Mouse (Mus musculus): ENCODE measurements around the gene C1qc. TPM values are rescaled to one million over a fixed set of nuclear protein-coding genes. Genes with fewer than 3 reads are reported as not detected.

Gene C1qc
- polyA plus RNA-seq, 1 experiment, result 51.9 TPM

- Histone ChIP-seq H3K4me1 (ENCODE audit: control insufficient read depth, insufficient read depth, low read length) (no peaks in the 10 kb centered on the region), H3K27me3 (replicated peaks; ENCODE audit: control insufficient read depth, insufficient read depth, low read length) (no peaks in the 10 kb centered on the region), H3K27ac (ENCODE audit: insufficient read depth, low read depth, low read length) (no peak overlapping the region), H3K36me3 (ENCODE audit: control insufficient read depth, insufficient read depth, low read length) (no peaks in the 10 kb centered on the region), H3K4me3 (ENCODE audit: insufficient read depth, low read depth, low read length) (no peak overlapping the region)
- 3% methylated on average over 6 of the region's 6 CpGs for WGBS
- peak; percentile 68 for DNase-seq
- no peak for TF ChIP-seq POLR2A (IDR thresholded peaks at IDR 0.05; ENCODE audit: low read depth, low read length)
- TF ChIP-seq CTCF (conservative IDR thresholded peaks at IDR 0.05; ENCODE audit: insufficient read depth, insufficient read length, low read depth, low read length), result no peak; the same call in 1 of the 2 replicates
Observed at GRCm38 (mm10) chr4:136924529-136924928, 31.7 kb upstream of the C1qc start.

DNA sequence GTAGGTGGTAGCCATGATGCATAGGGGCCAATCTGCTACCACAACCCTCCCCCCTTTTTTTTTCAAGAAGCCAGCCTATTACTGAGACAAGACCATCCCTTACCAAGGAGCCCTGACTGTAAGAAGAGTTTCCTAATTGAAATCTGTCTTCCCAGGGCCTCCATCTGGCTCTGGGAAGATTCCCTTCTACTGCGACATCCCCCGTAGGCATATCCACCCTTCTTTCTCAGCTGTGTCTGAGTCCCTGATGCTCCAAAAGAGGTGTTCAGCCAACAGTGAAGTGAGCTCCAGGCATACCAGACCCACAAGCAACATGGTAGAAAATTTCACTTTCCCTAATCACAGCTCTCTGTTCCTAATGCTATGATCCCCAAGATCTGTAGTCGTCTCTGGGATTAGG, 26.7 kb upstream of the C1qc start:
- 82% methylated on average over 3 of the region's 3 CpGs for WGBS
- Histone ChIP-seq H3K4me3 (ENCODE audit: insufficient read depth, low read depth, low read length) (no peak overlapping the region), H3K4me1 (ENCODE audit: control insufficient read depth, insufficient read depth, low read length) (no peaks in the 10 kb centered on the region), H3K36me3 (ENCODE audit: control insufficient read depth, insufficient read depth, low read length) (no peaks in the 10 kb centered on the region), H3K27ac (ENCODE audit: insufficient read depth, low read depth, low read length) (no peak overlapping the region), H3K27me3 (replicated peaks; ENCODE audit: control insufficient read depth, insufficient read depth, low read length) (no peaks in the 10 kb centered on the region)
- TF ChIP-seq CTCF (conservative IDR thresholded peaks at IDR 0.05; ENCODE audit: insufficient read depth, insufficient read length, low read depth, low read length), result no peak
- TF ChIP-seq POLR2A (IDR thresholded peaks at IDR 0.05; ENCODE audit: low read depth, low read length), result no peak
- no peak for DNase-seq

- Histone ChIP-seq H3K27ac (ENCODE audit: insufficient read depth, low read depth, low read length) (no peak overlapping the region), H3K36me3 (ENCODE audit: control insufficient read depth, insufficient read depth, low read length) (no peaks in the 10 kb centered on the region), H3K27me3 (replicated peaks; ENCODE audit: control insufficient read depth, insufficient read depth, low read length) (no peaks in the 10 kb centered on the region), H3K4me1 (ENCODE audit: control insufficient read depth, insufficient read depth, low read length) (no peaks in the 10 kb centered on the region), H3K4me3 (ENCODE audit: insufficient read depth, low read depth, low read length) (no peak overlapping the region)
- no peak for DNase-seq
- 86% methylated on average over 8 of the region's 8 CpGs for WGBS
- TF ChIP-seq POLR2A (IDR thresholded peaks at IDR 0.05; ENCODE audit: low read depth, low read length) (no peak), CTCF (conservative IDR thresholded peaks at IDR 0.05; ENCODE audit: insufficient read depth, insufficient read length, low read depth, low read length) (no peak)
Observed at GRCm38 (mm10) chr4:136918834-136919233, 26.0 kb upstream of the C1qc start.

DNA sequence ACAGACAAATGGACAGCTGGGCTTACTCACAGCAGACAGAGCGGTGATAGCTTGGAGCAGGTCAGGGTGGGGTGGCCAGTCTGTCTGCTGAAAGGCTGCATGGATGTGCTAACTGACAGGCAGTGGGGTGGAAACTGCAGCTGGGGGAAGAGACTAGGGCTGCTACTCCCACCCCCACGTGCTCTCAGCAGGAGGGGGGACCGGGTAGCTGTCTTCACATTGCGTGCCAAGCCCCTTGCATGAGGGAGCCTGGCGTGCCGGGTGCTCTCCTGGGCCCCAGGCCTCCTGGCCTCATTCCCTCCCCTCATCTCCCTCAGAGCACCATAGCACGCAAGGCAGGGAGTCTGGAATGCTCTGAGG, 24.3 kb upstream of the C1qc start:
- WGBS, result 18% methylated on average over 7 of the region's 7 CpGs
- no peaks in the 10 kb centered on the region for H3K27me3 ChIP-seq (replicated peaks; ENCODE audit: control insufficient read depth, insufficient read depth, low read length)
- H3K36me3 ChIP-seq (ENCODE audit: control insufficient read depth, insufficient read depth, low read length), result no peaks in the 10 kb centered on the region
- no peak overlapping the region for H3K4me3 ChIP-seq (ENCODE audit: insufficient read depth, low read depth, low read length)
- H3K4me1 ChIP-seq (ENCODE audit: control insufficient read depth, insufficient read depth, low read length), result no peaks in the 10 kb centered on the region
- no peak overlapping the region for H3K27ac ChIP-seq (ENCODE audit: insufficient read depth, low read depth, low read length)
- no peak for TF ChIP-seq POLR2A (IDR thresholded peaks at IDR 0.05; ENCODE audit: low read depth, low read length)
- no peak for TF ChIP-seq CTCF (conservative IDR thresholded peaks at IDR 0.05; ENCODE audit: insufficient read depth, insufficient read length, low read depth, low read length)
- no peak for DNase-seq

DNA sequence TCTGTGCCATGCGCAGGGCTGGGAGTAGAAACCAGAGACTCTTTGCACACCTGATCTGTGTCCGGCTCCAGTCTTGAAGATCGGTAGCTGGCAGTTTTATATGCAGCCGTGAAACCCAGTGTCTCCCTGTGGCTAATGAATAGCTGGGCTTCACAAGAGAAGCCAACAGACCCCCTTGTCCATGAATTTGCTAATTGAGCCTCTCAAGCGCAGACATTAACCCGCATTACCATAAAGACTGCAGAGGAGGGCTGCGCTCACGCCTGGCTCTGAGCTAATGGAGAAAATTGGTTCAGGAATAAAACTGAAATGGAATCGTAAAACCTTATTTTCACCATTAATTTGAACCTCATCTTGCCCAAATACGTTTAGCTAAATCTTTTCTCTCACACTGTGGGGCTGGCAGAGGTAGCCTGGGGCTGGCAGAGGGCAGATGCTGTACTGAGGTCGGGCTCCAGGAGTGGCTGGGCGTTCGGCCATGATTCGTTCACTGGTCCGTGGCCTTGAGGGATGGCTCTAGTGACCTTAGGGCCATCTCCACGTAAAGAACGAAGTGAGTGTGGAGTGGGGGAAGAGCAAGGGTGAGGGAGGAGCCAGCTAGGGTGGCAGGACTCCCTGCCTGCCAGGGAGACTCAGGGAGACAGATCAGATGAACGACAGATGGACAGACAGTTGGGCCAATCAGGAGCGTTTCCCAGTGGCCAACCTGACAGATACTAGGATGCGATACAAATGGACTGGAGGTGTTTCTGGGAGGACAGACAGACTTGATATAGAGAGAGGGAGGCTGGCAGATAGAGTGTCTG, 23.7 kb upstream of the C1qc start:
- Histone ChIP-seq H3K36me3 (ENCODE audit: control insufficient read depth, insufficient read depth, low read length) (no peaks in the 10 kb centered on the region), H3K4me3 (ENCODE audit: insufficient read depth, low read depth, low read length) (no peak overlapping the region), H3K27ac (ENCODE audit: insufficient read depth, low read depth, low read length) (no peak overlapping the region), H3K4me1 (ENCODE audit: control insufficient read depth, insufficient read depth, low read length) (no peaks in the 10 kb centered on the region), H3K27me3 (replicated peaks; ENCODE audit: control insufficient read depth, insufficient read depth, low read length) (no peaks in the 10 kb centered on the region)
- WGBS, result 30% methylated on average over 20 of the region's 20 CpGs
- no peak for TF ChIP-seq CTCF (conservative IDR thresholded peaks at IDR 0.05; ENCODE audit: insufficient read depth, insufficient read length, low read depth, low read length)
- TF ChIP-seq POLR2A (IDR thresholded peaks at IDR 0.05; ENCODE audit: low read depth, low read length), result no peak
- no peak for DNase-seq

GRCm38 (mm10) chr4:136912841-136913240, 20.0 kb upstream of the C1qc start:
- 15% methylated on average over 9 of the region's 9 CpGs for WGBS
- no peak for DNase-seq
- Histone ChIP-seq H3K4me1 (ENCODE audit: control insufficient read depth, insufficient read depth, low read length) (no peaks in the 10 kb centered on the region), H3K4me3 (ENCODE audit: insufficient read depth, low read depth, low read length) (no peak overlapping the region), H3K27me3 (replicated peaks; ENCODE audit: control insufficient read depth, insufficient read depth, low read length) (no peaks in the 10 kb centered on the region), H3K36me3 (ENCODE audit: control insufficient read depth, insufficient read depth, low read length) (no peaks in the 10 kb centered on the region), H3K27ac (ENCODE audit: insufficient read depth, low read depth, low read length) (no peak overlapping the region)
- TF ChIP-seq POLR2A (IDR thresholded peaks at IDR 0.05; ENCODE audit: low read depth, low read length), result no peak

GRCm38 (mm10) chr4:136911804-136912203, 18.9 kb upstream of the C1qc start:
- H3K27me3 ChIP-seq (replicated peaks; ENCODE audit: control insufficient read depth, insufficient read depth, low read length), result no peaks in the 10 kb centered on the region
- TF ChIP-seq CTCF (conservative IDR thresholded peaks at IDR 0.05; ENCODE audit: insufficient read depth, insufficient read length, low read depth, low read length) (no peak), POLR2A (IDR thresholded peaks at IDR 0.05; ENCODE audit: low read depth, low read length) (no peak)
- H3K4me3 ChIP-seq (ENCODE audit: insufficient read depth, low read depth, low read length), result no peak overlapping the region
- no peak overlapping the region for H3K27ac ChIP-seq (ENCODE audit: insufficient read depth, low read depth, low read length)
- no peaks in the 10 kb centered on the region for H3K36me3 ChIP-seq (ENCODE audit: control insufficient read depth, insufficient read depth, low read length)
- 41% methylated on average over 9 of the region's 9 CpGs for WGBS
- no peak for DNase-seq
- H3K4me1 ChIP-seq (ENCODE audit: control insufficient read depth, insufficient read depth, low read length), result no peaks in the 10 kb centered on the region
